Mouse (Mus musculus): Measurements from ENCODE around the gene Swt1. TPM values are rescaled to one million over a fixed set of nuclear protein-coding genes. Genes with fewer than 3 reads are reported as not detected.

Gene Swt1
- total and polyA plus RNA-seq, 2 experiments from 2014 or later = 6.7 to 11.7 TPM

DNA sequence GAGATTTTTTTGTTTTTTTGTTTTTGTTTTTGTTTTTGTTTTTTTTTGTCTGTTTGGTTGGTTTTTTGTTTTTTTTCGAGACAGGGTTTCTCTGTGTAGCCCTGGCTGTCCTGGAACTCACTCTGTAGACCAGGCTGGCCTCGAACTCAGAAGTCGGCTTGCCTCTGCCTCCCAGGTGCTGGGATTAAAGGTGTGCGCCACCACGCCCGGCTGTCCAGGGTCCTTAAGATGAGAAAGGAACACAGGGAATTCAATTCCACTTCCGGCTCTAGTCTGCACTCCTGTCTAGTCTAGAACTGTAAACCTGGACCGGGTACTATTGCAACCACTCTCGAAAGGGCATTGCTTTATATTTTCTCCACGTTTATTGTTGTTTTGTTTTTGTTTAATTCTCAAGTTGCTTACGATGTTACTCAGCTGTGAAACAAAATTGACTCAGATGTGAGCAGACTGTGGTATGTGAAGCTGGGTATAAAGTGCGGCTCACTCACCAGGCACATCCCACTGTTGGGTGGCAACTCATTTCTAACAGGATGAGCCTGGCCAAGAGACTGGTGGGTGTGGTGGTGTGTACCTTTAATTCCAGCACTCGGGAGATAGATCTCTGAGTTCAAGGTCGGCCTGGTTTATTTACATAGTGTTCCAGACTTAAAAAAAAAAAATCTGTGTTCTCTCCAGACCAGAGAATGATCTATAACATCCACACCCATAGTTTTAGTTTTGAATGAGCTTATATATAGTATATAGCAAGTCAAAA lies 99.7 kb downstream of the Swt1 start:
- H3K9ac ChIP-seq (replicated peaks; ENCODE audit: low read length) = no peak overlapping the region
- no peak overlapping the region for H3K27ac ChIP-seq
- no peaks in the 10 kb centered on the region for H3K4me1 ChIP-seq (ENCODE audit: insufficient read depth, low read length)
- ATAC-seq (no peak), DNase-seq (ENCODE audit: low spot score) (no peak)
- H3K27me3 ChIP-seq (ENCODE audit: insufficient read depth, low read length) = no peaks in the 10 kb centered on the region
- H3K4me2 ChIP-seq (ENCODE audit: low read depth, low read length) = no peak overlapping the region
- no peaks in the 10 kb centered on the region for H3K9me3 ChIP-seq (ENCODE audit: low read length)
- no peak for TF ChIP-seq CTCF (IDR thresholded peaks at IDR 0.05; ENCODE audit: low read depth)
- H3K4me3 ChIP-seq (ENCODE audit: low read length) = no peak overlapping the region
- WGBS = 86% methylated on average over 14 of the region's 14 CpGs
- H3K36me3 ChIP-seq (ENCODE audit: insufficient read depth, low read length) = no peaks in the 10 kb centered on the region

DNA sequence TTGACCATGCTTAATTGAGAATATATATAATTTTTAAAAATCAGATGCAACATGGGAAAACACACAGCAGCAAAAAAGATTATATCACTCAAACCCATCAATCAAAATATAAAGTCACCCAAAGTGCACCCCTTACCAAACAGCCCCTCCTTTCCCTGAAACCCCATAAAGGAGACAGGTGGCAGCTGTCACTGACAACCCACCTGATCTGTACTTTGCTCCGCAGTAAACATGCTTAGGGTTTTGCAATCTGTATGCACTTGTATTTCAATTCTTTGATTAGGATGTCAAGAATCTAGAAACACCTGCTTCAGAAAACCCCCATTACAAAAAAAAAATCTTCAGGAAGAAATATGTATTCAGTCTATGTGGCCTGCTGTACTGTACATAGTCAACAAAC lies 102.9 kb downstream of the Swt1 start:
- no peak overlapping the region for H3K9ac ChIP-seq (replicated peaks; ENCODE audit: low read length)
- ATAC-seq (no peak), DNase-seq (ENCODE audit: low spot score) (no peak)
- no peak overlapping the region for H3K4me2 ChIP-seq (ENCODE audit: low read depth, low read length)
- H3K4me3 ChIP-seq (ENCODE audit: low read length) = no peak overlapping the region
- H3K36me3 ChIP-seq (ENCODE audit: insufficient read depth, low read length) = no peaks in the 10 kb centered on the region
- H3K27ac ChIP-seq = no peak overlapping the region
- WGBS = 85% methylated on average over 1 of the region's 1 CpGs
- no peaks in the 10 kb centered on the region for H3K9me3 ChIP-seq (ENCODE audit: low read length)
- no peak for TF ChIP-seq CTCF (IDR thresholded peaks at IDR 0.05; ENCODE audit: low read depth)
- no peaks in the 10 kb centered on the region for H3K27me3 ChIP-seq (ENCODE audit: insufficient read depth, low read length)
- no peaks in the 10 kb centered on the region for H3K4me1 ChIP-seq (ENCODE audit: insufficient read depth, low read length)

DNA sequence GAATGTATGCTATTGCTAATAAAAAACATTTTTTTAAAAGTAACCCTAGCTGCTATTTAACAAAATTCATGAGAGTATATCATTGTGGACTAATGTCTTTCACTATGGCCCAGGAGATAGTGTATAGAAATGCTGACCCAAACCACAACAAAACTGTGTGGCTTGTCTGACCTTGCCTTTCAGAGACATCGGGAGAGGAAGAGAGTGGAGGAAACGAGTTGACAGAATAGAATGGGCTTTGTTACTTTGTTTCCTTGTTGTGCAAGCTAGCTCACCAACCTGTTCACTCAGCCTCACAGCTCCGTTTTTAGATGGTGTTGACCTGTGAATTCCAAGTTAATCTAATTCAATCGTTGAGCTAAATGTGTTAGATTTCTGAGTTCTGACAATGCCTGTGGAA lies 107.8 kb downstream of the Swt1 start:
- WGBS = 64% methylated on average over 4 of the region's 4 CpGs
- Histone ChIP-seq H3K9me3 (ENCODE audit: low read length) (no peaks in the 10 kb centered on the region), H3K4me3 (ENCODE audit: low read length) (no peak overlapping the region), H3K36me3 (ENCODE audit: insufficient read depth, low read length) (no peaks in the 10 kb centered on the region), H3K27ac (no peak overlapping the region), H3K27me3 (ENCODE audit: insufficient read depth, low read length) (no peaks in the 10 kb centered on the region), H3K4me1 (ENCODE audit: insufficient read depth, low read length) (no peaks in the 10 kb centered on the region), H3K4me2 (ENCODE audit: low read depth, low read length) (no peak overlapping the region), H3K9ac (replicated peaks; ENCODE audit: low read length) (no peak overlapping the region)
- DNase-seq (ENCODE audit: low spot score) (no peak), ATAC-seq (no peak)
- TF ChIP-seq CTCF (IDR thresholded peaks at IDR 0.05; ENCODE audit: low read depth) = no peak

DNA sequence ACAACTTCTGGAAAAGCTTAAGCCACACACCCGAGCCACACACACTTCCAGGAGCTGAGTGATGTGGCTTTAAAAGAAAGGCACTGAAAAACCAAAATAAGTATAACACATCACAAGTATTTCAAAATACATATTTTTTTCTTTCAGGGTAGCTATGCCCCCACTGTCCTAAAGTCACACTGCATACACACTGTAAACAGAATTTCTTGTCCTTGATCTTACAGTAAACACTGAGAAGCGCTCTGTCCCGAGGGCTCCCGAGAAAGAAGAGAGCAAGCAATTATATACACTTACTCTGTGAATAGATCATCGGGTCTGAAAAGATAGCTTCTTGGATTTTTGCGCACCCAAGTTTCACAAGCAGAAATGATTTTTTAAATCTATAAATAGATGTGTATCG lies 109.0 kb downstream of the Swt1 start:
- no peaks in the 10 kb centered on the region for H3K36me3 ChIP-seq (ENCODE audit: insufficient read depth, low read length)
- no peak overlapping the region for H3K4me3 ChIP-seq (ENCODE audit: low read length)
- H3K27me3 ChIP-seq (ENCODE audit: insufficient read depth, low read length) = no peaks in the 10 kb centered on the region
- no peak overlapping the region for H3K27ac ChIP-seq
- WGBS = 80% methylated on average over 7 of the region's 7 CpGs
- H3K9ac ChIP-seq (replicated peaks; ENCODE audit: low read length) = no peak overlapping the region
- no peaks in the 10 kb centered on the region for H3K9me3 ChIP-seq (ENCODE audit: low read length)
- ATAC-seq (no peak), DNase-seq (ENCODE audit: low spot score) (no peak)
- no peaks in the 10 kb centered on the region for H3K4me1 ChIP-seq (ENCODE audit: insufficient read depth, low read length)
- no peak for TF ChIP-seq CTCF (IDR thresholded peaks at IDR 0.05; ENCODE audit: low read depth)
- H3K4me2 ChIP-seq (ENCODE audit: low read depth, low read length) = no peak overlapping the region

Small RNAs within 50 kb of the gene (microRNA-seq; reads per million reads assigned to microRNA genes)
- 0.36 to 0.53 reads per million in 2 experiments for gene Mir7682

Other genes starting within 250 kb of the Swt1 start
- gene Gm47985, start 245.9 kb downstream of the Swt1 start, total RNA-seq (2014; rRNA removed) = not detected in 2 replicates
- gene Gm47985, start 245.9 kb downstream of the Swt1 start, polyA plus RNA-seq (2015; fragmentation: Nextera tagmentation; extraction: Ambion mirVana) = not detected in 2 replicates
- not detected in 2 replicates for gene Gm8947, start 236.1 kb downstream of the Swt1 start, total RNA-seq (2014; rRNA removed)
- gene Gm8947, start 236.1 kb downstream of the Swt1 start, polyA plus RNA-seq (2015; fragmentation: Nextera tagmentation; extraction: Ambion mirVana) = not detected in 2 replicates
- gene Gm47995, start 230.0 kb downstream of the Swt1 start, total RNA-seq (2014; rRNA removed) = not detected in 2 replicates
- gene Gm47995, start 230.0 kb downstream of the Swt1 start, polyA plus RNA-seq (2015; fragmentation: Nextera tagmentation; extraction: Ambion mirVana) = not detected in 2 replicates
- not detected in 2 replicates for gene 3110040M04Rik, start 224.3 kb downstream of the Swt1 start, total RNA-seq (2014; rRNA removed)
- not detected in 2 replicates for gene 3110040M04Rik, start 224.3 kb downstream of the Swt1 start, polyA plus RNA-seq (2015; fragmentation: Nextera tagmentation; extraction: Ambion mirVana)
- gene Gm47996, start 218.3 kb downstream of the Swt1 start, total RNA-seq (2014; rRNA removed) = not detected in 2 replicates
- gene Gm47996, start 218.3 kb downstream of the Swt1 start, polyA plus RNA-seq (2015; fragmentation: Nextera tagmentation; extraction: Ambion mirVana) = not detected in 2 replicates
- 121 and 129 TPM in 2 replicates for gene Ivns1abp, start 84.0 kb downstream of the Swt1 start, total RNA-seq (2014; rRNA removed)
- 140 and 143 TPM in 2 replicates for gene Ivns1abp, start 84.0 kb downstream of the Swt1 start, polyA plus RNA-seq (2015; fragmentation: Nextera tagmentation; extraction: Ambion mirVana)
- gene Trmt1l, start 87 bp upstream of the Swt1 start, total RNA-seq (2014; rRNA removed) = 13.2 and 17.6 TPM in 2 replicates
- gene Trmt1l, start 87 bp upstream of the Swt1 start, polyA plus RNA-seq (2015; fragmentation: Nextera tagmentation; extraction: Ambion mirVana) = 16.2 and 18.5 TPM in 2 replicates
- 53.2 and 63.1 TPM in 2 replicates for gene Rnf2, start 72.5 kb upstream of the Swt1 start, total RNA-seq (2014; rRNA removed)
- 64.4 and 67.2 TPM in 2 replicates for gene Rnf2, start 72.5 kb upstream of the Swt1 start, polyA plus RNA-seq (2015; fragmentation: Nextera tagmentation; extraction: Ambion mirVana)
- gene Fam129a, start 142.7 kb upstream of the Swt1 start, total RNA-seq (2014; rRNA removed) = 1.6 and 2.6 TPM in 2 replicates
- gene Fam129a, start 142.7 kb upstream of the Swt1 start, polyA plus RNA-seq (2015; fragmentation: Nextera tagmentation; extraction: Ambion mirVana) = 1.7 and 2.0 TPM in 2 replicates